Mouse (Mus musculus): ENCODE results near the gene Adpgk.
"Not testable (repeated sequence)": the region's sequence is repeated elsewhere in the genome, so short reads cannot be mapped to it uniquely, and the experiment has no call there.

Gene Adpgk

DNA sequence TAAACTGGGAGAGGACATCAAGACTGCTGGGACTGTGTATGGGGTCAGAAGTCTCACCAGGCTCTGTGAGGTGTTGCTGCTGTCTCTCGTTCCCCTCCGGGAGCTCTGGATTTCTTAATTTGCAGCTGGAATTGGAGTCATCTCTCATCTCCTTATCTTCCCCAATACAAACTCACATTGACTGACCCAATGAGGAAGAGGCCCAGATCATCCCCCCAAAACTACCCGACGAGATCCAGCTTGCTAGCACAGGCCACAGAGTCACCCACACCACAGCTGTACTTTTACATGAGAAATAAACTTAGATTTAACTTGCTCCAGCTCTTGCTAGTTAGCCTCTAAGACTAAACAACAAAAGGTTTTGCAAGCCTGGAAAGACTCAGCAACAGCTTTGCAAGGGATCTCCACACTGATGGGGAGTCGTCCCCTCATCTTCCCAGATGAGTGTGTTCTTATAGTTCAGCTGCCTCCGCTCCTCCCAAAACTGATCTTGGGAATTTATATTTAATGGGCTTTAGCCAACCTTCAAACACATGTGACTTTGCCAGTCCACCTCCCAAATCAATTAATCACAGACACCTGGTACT lies 1.7 kb upstream of the Adpgk start:
- no peak for DNase-seq (ENCODE audit: low read depth, low spot score)

DNA sequence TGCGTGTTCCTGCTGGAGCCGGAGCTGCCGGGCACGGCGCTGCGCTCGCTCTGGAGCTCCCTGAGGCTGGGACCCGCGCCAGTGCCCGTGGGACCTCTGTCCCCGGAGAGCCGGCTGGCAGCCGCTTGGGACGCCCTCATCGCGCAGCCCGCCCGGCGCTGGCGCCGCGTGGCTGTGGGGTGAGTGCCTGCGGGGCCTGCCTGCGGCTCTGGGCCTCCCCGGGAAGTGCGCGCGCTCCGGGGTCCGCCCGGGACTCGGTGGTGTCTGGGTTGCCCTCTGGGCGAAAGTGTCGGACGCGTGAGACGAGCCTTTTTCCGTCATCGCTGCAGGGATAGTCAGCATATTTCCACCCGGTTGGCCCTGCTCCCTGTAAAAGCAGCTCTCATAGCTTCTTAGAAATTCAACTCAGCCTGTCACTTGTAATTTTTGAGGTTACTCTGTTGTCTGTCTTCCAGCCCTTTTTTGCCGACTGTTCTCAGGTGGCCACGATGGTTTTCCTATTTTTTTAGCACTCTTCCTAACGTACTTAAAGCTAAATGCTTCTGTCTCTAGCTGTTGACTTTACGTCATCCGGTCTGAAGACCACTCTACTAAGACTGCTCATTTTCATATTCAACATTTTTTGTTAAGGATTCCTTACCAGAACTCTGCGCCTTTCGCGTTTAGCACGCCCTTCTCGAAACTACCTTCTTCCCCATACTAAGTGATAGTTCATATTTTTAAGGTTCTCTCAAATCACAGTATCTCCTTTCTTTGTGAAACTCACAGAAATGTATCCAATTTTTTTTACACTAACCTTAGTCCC lies 532 bp downstream of the Adpgk start:
- no peak for DNase-seq (ENCODE audit: low read depth, low spot score)

DNA sequence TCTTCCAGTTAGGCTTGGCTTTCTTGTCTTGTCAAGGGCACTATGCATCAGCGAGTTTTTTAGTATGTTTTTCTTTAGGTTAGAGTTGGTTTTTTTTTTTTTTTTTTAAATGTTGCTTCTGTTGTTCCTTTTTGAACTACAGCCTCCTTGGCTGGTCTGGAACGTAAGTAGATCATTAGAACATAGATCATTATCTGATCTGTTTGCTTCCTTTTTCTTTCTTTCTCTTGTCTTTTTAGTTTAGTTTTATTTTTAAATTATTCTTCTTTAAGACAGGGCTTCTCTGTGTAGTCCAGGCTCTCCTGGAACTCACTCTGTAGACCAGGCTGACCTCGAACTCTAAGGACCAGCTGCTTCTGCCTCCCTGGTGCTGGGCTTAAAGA lies 1.1 kb downstream of the Adpgk start:
- no peak for DNase-seq (ENCODE audit: low read depth, low spot score)

GRCm38 (mm10) chr9:59296419-59296818 lies 5.1 kb downstream of the Adpgk start:
- DNase-seq (ENCODE audit: low read depth, low spot score) = no peak

- DNase-seq (ENCODE audit: low read depth, low spot score) = no peak
These were observed 16.5 kb downstream of the Adpgk start for GRCm38 (mm10) chr9:59307890-59308289.

GRCm38 (mm10) chr9:59310582-59311283 lies 19.4 kb downstream of the Adpgk start:
- DNase-seq (ENCODE audit: low read depth, low spot score) = no peak

GRCm38 (mm10) chr9:59311284-59311670 lies 19.9 kb downstream of the Adpgk start:
- no peak for DNase-seq (ENCODE audit: low read depth, low spot score)

DNA sequence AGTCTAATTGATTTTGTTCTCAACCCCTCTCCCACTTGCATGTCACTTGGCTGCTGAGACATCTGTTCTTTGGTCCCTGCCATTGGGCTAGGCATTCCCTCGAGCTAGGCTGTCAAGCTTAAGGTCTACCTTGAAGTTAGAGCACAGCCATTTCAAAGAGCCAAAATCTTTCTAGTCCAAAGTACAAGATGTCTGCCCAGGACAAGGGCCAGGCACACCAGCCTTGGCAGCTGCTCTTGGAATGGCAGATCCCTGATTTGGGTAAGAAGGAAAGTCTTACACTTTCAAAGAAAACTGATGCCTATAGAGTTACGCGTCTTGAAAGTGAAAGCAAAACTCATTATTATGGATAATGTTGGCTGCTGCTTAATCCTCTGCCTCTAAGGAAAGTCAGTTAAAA lies 24.8 kb downstream of the Adpgk start:
- no peak for DNase-seq (ENCODE audit: low read depth, low spot score)

GRCm38 (mm10) chr9:59324351-59324750 lies 33.0 kb downstream of the Adpgk start:
- DNase-seq (ENCODE audit: low read depth, low spot score) = no peak

- DNase-seq (ENCODE audit: low read depth, low spot score) = no peak
These were observed 38.7 kb downstream of the Adpgk start for GRCm38 (mm10) chr9:59330055-59330454.

GRCm38 (mm10) chr9:59336539-59336938 lies 45.2 kb downstream of the Adpgk start:
- no peak for DNase-seq (ENCODE audit: low read depth, low spot score)

DNA sequence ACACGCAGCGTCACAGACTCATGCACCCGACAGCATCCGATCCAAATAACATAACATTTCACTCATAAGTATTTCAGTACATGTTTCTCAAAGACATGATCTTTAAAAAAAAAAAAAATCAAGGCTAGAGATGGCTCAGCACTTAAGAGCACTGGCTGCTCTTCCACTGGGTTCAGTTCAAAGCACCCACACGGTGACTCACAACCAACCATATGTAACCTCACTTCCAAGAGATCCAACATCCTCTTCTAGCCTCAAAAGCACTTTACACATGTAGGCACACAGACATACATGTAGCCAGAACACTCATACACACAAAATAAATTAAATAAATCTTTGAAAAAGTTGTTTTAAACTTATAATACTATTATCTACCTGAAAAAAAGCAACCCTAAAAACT lies 46.5 kb downstream of the Adpgk start:
- DNase-seq (ENCODE audit: low read depth, low spot score) = no peak

DNA sequence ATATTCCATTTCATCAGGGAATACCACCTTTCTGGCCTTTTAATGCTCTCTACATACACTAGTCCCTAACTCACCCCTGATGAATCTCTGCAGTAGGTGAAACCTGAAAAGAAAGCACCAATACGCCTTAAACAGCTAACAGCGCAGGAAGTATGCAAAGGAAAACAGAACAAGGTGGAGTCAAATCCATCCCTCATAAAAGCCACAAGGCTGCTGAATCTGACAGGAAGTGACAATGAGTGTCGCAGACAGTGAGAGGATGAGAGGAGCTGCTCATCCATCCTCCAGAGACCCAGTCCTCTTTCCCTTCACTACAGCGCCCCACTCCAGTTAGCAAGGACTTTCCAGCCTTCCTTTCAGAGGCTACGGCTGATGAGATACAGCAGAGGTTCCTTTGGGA lies 47.1 kb downstream of the Adpgk start:
- no peak for DNase-seq (ENCODE audit: low read depth, low spot score)

DNA sequence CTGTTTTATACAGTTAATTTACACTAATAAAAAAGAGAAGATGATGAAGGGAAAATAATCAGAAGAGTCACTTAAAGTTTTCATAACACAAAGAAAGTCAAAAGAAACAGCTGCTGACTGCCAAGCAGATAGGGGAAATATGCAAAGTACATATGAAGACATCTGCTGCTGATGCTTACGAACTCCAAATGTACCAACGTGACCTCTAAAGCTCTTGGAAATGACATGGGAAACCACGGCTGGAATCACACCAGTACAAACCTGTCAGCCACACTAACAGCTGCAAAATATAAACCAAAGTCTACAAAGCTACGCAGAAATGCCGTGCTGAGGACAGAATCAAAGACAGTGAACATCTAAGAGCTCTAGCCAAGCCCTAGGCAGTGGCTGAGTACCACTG lies 47.7 kb downstream of the Adpgk start:
- no peak for DNase-seq (ENCODE audit: low read depth, low spot score)

DNA sequence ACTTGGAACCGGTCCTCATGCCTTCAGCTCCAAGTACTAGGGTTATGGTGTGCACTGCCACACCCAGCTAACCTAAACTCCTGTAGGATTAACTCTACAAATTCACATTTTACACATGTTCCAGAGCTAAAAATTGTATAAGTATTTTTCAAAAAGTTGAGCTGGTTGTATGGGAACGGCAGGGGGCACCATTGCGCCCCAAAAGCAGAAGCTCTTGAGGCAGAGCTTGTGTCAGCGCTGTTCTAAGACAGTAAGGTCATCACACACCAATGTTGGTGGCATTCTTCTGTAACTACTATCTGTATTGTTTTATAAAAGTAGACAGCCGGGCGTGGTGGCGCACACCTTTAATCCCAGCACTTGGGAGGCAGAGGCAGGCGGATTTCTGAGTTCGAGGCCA lies 48.6 kb downstream of the Adpgk start:
- peak; percentile 62 for DNase-seq (ENCODE audit: low read depth, low spot score)

GRCm38 (mm10) chr9:59346176-59346575 lies 54.8 kb downstream of the Adpgk start:
- no peak for DNase-seq (ENCODE audit: low read depth, low spot score)

DNA sequence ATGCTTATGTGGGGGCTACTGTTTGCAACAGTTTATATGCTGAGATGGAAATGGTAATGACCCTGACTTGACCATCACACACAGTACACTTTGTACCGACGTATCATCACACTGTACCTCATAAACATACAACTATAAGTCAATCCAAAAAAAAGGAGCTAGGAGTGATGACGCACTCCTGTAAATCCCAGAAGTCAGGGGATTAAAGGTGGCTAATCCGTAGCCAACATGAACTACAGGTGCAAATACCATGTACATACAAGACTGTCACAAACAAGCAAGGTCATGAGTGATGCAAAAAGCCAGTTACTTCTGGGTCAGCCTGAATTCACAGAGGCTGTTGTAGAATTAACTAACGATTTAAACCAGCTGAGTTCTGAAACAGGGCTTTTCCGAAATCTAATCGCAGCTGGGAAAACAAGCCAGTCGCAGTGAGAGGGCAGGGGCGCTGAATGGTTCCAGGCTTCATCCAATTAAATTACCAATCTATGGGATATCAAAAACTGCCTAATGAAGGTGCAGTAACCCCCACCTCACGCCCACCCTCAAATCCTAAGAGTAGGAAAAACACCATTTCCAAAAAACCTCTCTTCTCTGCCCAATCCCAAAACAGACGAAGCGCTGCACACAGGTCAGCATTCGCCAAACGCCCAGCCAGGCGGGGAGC lies 61.4 kb downstream of the Adpgk start:
- DNase-seq (ENCODE audit: low read depth, low spot score) = peak; percentile 10

DNA sequence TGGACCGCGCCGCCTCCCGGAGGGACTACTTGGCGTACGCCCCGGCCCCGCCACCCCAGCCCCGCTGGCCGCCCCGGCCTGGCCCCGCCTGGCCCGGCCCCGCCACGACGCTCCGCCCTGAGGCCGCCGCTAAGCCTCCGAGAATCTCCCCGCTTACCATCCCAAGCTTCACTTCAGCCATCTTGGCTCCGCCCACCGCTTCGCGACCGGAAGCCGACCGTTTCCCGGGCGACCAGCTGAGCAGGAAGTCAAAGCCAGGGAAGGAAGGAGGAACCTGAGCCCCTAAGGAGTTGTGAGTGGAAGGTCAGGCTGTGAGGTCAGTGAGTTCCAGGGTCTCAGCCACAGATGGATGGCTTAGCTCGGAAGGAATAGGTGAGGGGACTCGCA lies 61.9 kb downstream of the Adpgk start, which contains the start of gene Bbs4:
Gene Bbs4 (minus strand): TSS at position 256 of the 387 bp plus-strand sequence.
- DNase-seq (ENCODE audit: low read depth, low spot score) = peak; percentile 96

DNA sequence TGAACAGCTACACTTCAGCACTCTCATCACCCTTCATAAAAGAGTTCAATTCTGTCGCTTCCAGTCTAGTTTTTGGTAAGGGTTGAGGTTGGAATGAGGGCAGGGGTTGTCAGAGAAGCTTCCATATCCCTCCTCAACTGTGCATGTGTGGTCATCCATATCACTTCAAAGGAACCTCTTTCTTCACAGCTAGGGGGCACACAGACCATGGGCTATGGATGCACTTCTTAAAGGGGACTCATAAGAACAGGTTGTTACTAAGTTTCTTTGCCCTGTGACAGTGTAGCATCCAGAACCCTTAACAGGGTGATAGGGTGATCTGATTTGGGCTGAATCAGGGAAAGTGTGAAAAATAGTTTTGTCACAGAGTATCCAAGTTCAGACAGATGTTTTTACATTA lies 66.7 kb downstream of the Adpgk start:
- DNase-seq (ENCODE audit: low read depth, low spot score) = not testable (repeated sequence)

- DNase-seq (ENCODE audit: low read depth, low spot score) = not testable (repeated sequence)
These were observed 69.1 kb downstream of the Adpgk start for GRCm38 (mm10) chr9:59360487-59360886.

DNA sequence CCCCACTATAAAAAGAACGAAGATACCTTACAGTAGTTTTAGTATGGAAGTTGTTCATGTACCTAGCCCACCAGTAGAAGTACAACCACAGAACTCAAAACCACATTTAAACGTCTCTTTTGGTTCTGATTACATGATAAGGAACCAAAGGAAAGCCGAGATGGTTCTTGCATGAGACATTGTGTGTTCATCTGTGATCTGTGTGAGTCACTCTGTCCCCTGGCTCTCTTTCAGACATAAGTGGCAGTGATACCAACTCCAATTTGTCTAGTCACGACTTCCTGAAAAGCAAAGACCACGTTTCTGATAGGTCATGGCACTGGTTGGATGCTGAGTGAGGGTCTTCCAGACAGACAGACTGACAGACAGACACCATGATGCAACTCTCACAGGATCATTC lies 77.9 kb downstream of the Adpgk start:
- DNase-seq (ENCODE audit: low read depth, low spot score) = no peak

DNA sequence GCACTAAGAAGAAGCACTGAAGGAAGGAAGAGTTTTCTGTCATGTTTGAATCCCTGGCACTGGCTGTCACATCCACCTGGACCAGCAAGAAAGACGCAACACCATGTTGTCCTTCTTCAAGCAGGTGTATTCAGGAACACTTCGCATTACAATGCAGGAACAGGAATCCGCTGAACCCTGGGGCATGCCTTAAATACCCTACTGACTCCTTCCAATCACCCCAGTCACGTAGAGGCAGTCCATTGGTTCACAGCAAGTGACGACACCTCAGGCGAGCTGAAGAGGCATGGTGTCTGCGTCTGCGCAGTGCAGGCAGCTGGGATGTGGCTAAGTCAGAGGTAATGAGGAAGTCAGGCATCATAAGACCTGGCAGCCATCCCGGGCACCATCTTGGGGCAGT lies 78.3 kb downstream of the Adpgk start:
- DNase-seq (ENCODE audit: low read depth, low spot score) = peak; percentile 66
